Comparison of ENCODE assay signal across 10 mouse cellular contexts in the genomic region with DNA sequence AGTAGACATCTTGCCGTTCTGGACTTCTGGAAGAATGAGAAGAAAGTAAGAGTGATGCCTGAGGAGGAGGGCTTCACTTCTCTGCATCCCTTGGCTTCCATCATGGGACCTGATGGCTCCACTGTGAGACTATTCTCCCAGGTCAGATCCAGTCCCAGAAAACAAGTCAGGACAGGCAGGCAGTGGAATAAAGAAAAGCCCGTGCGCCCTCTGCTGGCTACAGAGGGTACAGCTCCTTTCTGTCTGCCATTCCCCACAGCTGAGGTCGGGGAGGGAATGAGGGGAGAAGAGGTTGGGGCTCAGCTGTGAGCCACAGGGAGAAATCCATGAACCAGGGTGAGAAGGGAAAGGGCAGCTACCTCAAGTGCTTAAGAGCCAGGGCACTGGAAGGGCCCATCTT. TPM values are rescaled to one million over a fixed set of nuclear protein-coding genes. Genes with fewer than 3 reads are reported as not detected.
A peak's percentile ranks its signal among the peaks of the same experiment; 100 is the strongest.
DNase-seq lines count a peak whose midpoint lies in the region; ATAC-seq and TF ChIP-seq lines count a peak whose summit lies in the region.
"Had no signal": no experiment of that assay in that cellular context is flagged by ENCODE, and none has a peak within 500 bp of the region (broad histone marks: within the 10 kb centered on the region; RNA-seq: fewer than 3 reads in every experiment).

No protein-coding gene starts in this region.

- DNase-seq in kidney, adult 11 months = peak; percentile 36
- peak; percentile 80 for DNase-seq in ZHBTc4 (ENCODE audit: low read depth, low spot score)
- DNase-seq in heart, adult 9 months (ENCODE audit: low spot score in 2 of 2) = peak; percentile 38 to 55
- DNase-seq in layer of hippocampus, postnatal 36 days = peak; percentile 70 to 79
- DNase-seq in mesoderm, embryonic 11.5 days (ENCODE audit: low read depth, low spot score) = peak; percentile 75
- DNase-seq in splenic B cell, adult 2 months (ENCODE audit: low read depth, low spot score) = peak; percentile 67

- H3K4me2 ChIP-seq in kidney, embryonic 16.5 days (replicated peaks; ENCODE audit: low read depth, low read length) = no peak overlapping the region
- H3K4me2 ChIP-seq: embryonic facial prominence, embryonic 12.5 days had no signal

- H3K4me1 ChIP-seq in kidney, embryonic 16.5 days (ENCODE audit: insufficient read depth, low read length) = peaks cover 13% of the 10 kb centered on the region; the same call in 1 of the 2 replicates
- H3K4me1 ChIP-seq in cortical plate, adult 2 months (ENCODE audit: control insufficient read depth, insufficient read depth, low read length) = peaks cover 9% of the 10 kb centered on the region; the same call in 1 of the 2 replicates

- whole genome bisulfite sequencing in kidney, embryonic 16.5 days = 22% methylated on average over 4 of the region's 4 CpGs

- TF ChIP-seq CTCF in cortical plate, adult 2 months (IDR thresholded peaks at IDR 0.05; ENCODE audit: extremely low read depth, insufficient read depth, low read length) = peak; percentile 73

- H3K27me3 ChIP-seq in kidney, embryonic 16.5 days (ENCODE audit: insufficient read depth, low read length) = no peaks in the 10 kb centered on the region
- H3K27me3 ChIP-seq in splenic B cell, adult 2 months (ENCODE audit: control insufficient read depth, insufficient read depth, low read length, poor library complexity, severe bottlenecking) = no peaks in the 10 kb centered on the region
- H3K27me3 ChIP-seq: embryonic facial prominence, embryonic 12.5 days had no signal

- H3K9me3 ChIP-seq in kidney, embryonic 16.5 days (ENCODE audit: low read length) = no peaks in the 10 kb centered on the region
- H3K9me3 ChIP-seq: embryonic facial prominence, embryonic 12.5 days had no signal

- H3K9ac ChIP-seq in kidney, embryonic 16.5 days (replicated peaks; ENCODE audit: low read length) = no peak overlapping the region
- H3K9ac ChIP-seq: embryonic facial prominence, embryonic 12.5 days had no signal

- no peak for TF ChIP-seq POLR2A in cortical plate, adult 2 months (IDR thresholded peaks at IDR 0.05; ENCODE audit: extremely low read depth, insufficient read depth, low read length)

- ATAC-seq in kidney, embryonic 16.5 days (ENCODE audit: low FRiP score, low TSS enrichment) = no peak

- H3K4me3 ChIP-seq in kidney, embryonic 16.5 days (ENCODE audit: low read length) = no peak overlapping the region
- H3K4me3 ChIP-seq in cortical plate, adult 2 months (ENCODE audit: insufficient read depth, low read length) = no peak overlapping the region
- H3K4me3 ChIP-seq: embryonic facial prominence, embryonic 12.5 days had no signal

- peaks cover 11% of the 10 kb centered on the region; the same call in 1 of the 2 replicates for H3K36me3 ChIP-seq in kidney, embryonic 16.5 days (ENCODE audit: insufficient read depth, low read length)
- peaks cover 1% of the 10 kb centered on the region; the same call in 1 of the 2 replicates for H3K36me3 ChIP-seq in splenic B cell, adult 2 months (ENCODE audit: control insufficient read depth, insufficient read depth, low read length, poor library complexity, severe bottlenecking)

- no peak overlapping the region for H3K27ac ChIP-seq in kidney, embryonic 16.5 days (ENCODE audit: low read length)
- no peak overlapping the region for H3K27ac ChIP-seq in cortical plate, adult 2 months (ENCODE audit: insufficient read depth, low read length)
- H3K27ac ChIP-seq: embryonic facial prominence, embryonic 12.5 days; macrophage had no signal

RNA-seq across cellular contexts. Expression of gene Tmem222, which starts 24.2 kb away (rescaled TPM):
- polyA plus RNA-seq in kidney, embryonic 16.5 days (2015; fragmentation: Nextera tagmentation; extraction: Ambion mirVana) = 90.4 and 97.7 TPM in 2 replicates
- 173 and 175 TPM in 2 replicates for polyA plus RNA-seq in cortical plate, adult 2 months (2012; rRNA removed)
- total RNA-seq in layer of hippocampus, postnatal 36 days (2021) = 10 to 100 TPM; 85.0 to 92.1 TPM

RNA-seq across cellular contexts. Expression of gene Sytl1, which starts 38.9 kb away (rescaled TPM):
- 1.1 and 1.5 TPM in 2 replicates for polyA plus RNA-seq in kidney, embryonic 16.5 days (2015; fragmentation: Nextera tagmentation; extraction: Ambion mirVana)
- polyA plus RNA-seq in cortical plate, adult 2 months (2012; rRNA removed) = 2.7 and 3.1 TPM in 2 replicates
- under 1 TPM; 0.70 to 0.99 TPM for total RNA-seq in layer of hippocampus, postnatal 36 days (2021)
- polyA plus RNA-seq: macrophage had no signal

RNA-seq across cellular contexts. Expression of gene Wdtc1, which starts 51.5 kb away (rescaled TPM):
- polyA plus RNA-seq in kidney, embryonic 16.5 days (2015; fragmentation: Nextera tagmentation; extraction: Ambion mirVana) = 12.9 and 14.4 TPM in 2 replicates
- 46.6 and 49.1 TPM in 2 replicates for polyA plus RNA-seq in cortical plate, adult 2 months (2012; rRNA removed)
- total RNA-seq in layer of hippocampus, postnatal 36 days (2021) = 10 to 100 TPM; 78.5 to 78.9 TPM
